Mouse (Mus musculus): Measurements from ENCODE around the gene Etfb. TPM values are rescaled to one million over a fixed set of nuclear protein-coding genes. Genes with fewer than 3 reads are reported as not detected.
"Not testable (repeated sequence)": the region's sequence is repeated elsewhere in the genome, so short reads cannot be mapped to it uniquely, and the experiment has no call there.

The Etfb gene
- polyA plus RNA-seq (2014; fragmentation: Nextera tagmentation; extraction: Ambion mirVana): 192 and 206 TPM in 2 replicates

DNA sequence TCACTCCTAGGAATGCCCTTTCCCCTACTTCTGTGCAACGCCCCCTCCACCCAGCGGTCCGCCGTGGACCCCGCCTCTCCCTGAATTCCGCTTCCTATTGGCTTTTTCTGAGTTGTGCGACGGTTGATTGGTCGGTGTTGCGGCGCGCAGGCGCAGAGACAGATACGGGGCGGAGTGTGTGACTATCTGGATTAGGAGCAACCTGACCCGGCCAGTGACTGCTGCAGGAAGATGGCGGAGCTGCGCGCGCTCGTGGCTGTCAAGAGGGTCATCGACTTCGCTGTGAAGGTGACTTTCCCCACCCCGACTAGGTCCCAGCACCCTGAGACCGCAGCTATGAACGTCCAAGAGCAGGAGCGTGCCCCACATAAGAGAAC is at the start of gene Etfb, which contains the start of gene Gm45233:
Etfb (plus strand) TSS at position 167 of the 377 bp plus-strand sequence.
Gm45233 (plus strand) TSS at position 212 of the 377 bp plus-strand sequence.
- Histone ChIP-seq H3K4me2 (replicated peaks; ENCODE audit: low read depth, low read length) (peak within 1 kb of the TSS; percentile 83), H3K4me3 (ENCODE audit: low read depth, low read length) (peak within 1 kb of the TSS; percentile 54), H3K36me3 (ENCODE audit: control insufficient read depth, insufficient read depth, low read length) (no peaks in the 10 kb centered on the region), H3K27ac (ENCODE audit: low read depth, low read length) (peak within 1 kb of the TSS; percentile 76), H3K27me3 (ENCODE audit: control insufficient read depth, insufficient read depth, low read length) (no peaks in the 10 kb centered on the region), H3K9me3 (ENCODE audit: control insufficient read depth, low read length) (no peaks in the 10 kb centered on the region), H3K9ac (ENCODE audit: low read depth, low read length) (peak within 1 kb of the TSS; percentile 73), H3K4me1 (replicated peaks; ENCODE audit: control insufficient read depth, insufficient read depth, low read length) (no peaks in the 10 kb centered on the region)
- WGBS: under 1% methylated on average over 27 of the region's 27 CpGs
- DNase-seq (ENCODE audit: low spot score) (peak; percentile 93), ATAC-seq (ENCODE audit: low FRiP score) (peak; percentile 97)

DNA sequence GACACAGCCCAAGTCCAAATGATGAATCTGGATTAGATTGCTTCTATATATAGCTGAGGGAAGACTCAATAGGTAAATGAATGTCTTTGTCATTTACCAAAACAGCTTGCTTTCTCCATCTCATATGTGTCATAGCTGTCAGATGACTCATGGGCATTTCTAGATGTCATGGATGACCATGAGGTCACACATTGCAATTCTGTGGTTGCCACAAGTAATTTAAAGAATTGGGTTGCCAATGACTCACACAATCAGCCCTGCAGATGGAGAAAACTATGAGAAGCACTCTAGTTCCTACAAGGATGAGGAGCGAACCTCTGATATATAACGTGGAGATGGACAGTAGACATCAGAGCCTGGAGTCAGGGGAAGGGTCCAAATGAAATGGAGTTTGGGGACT is 44.4 kb upstream of the Etfb start:
- Histone ChIP-seq H3K36me3 (ENCODE audit: control insufficient read depth, insufficient read depth, low read length) (no peaks in the 10 kb centered on the region), H3K27ac (ENCODE audit: low read depth, low read length) (no peak overlapping the region), H3K4me1 (replicated peaks; ENCODE audit: control insufficient read depth, insufficient read depth, low read length) (no peaks in the 10 kb centered on the region), H3K9me3 (ENCODE audit: control insufficient read depth, low read length) (no peaks in the 10 kb centered on the region), H3K4me2 (replicated peaks; ENCODE audit: low read depth, low read length) (no peak overlapping the region), H3K27me3 (ENCODE audit: control insufficient read depth, insufficient read depth, low read length) (no peaks in the 10 kb centered on the region), H3K9ac (ENCODE audit: low read depth, low read length) (no peak overlapping the region), H3K4me3 (ENCODE audit: low read depth, low read length) (no peak overlapping the region)
- DNase-seq (ENCODE audit: low spot score): no peak
- ATAC-seq (ENCODE audit: low FRiP score): no peak
- WGBS: 90% methylated on average over 2 of the region's 2 CpGs

DNA sequence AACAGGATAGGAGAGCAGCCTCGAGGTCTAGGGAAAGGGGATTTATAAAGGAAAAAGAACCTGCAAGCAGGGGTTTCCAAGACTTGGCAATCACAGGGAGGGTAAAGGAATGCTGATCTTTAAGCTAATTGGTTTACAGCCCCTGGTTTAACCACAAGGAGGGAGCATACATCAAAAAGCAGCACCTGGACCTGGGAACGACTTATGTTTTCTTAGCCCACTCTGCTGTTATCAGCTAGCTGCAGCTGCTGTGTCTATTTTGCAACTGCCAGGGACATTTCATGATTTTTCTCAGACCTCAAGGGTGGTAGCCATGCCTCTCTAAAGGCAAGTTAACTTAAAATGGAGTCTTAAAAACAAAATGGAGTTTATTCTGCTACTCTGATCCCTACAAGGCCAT is 41.2 kb upstream of the Etfb start:
- DNase-seq (ENCODE audit: low spot score): no peak
- no peak overlapping the region for H3K27ac ChIP-seq (ENCODE audit: low read depth, low read length)
- H3K4me1 ChIP-seq (replicated peaks; ENCODE audit: control insufficient read depth, insufficient read depth, low read length): no peaks in the 10 kb centered on the region
- no peak overlapping the region for H3K4me2 ChIP-seq (replicated peaks; ENCODE audit: low read depth, low read length)
- H3K9ac ChIP-seq (ENCODE audit: low read depth, low read length): no peak overlapping the region
- H3K4me3 ChIP-seq (ENCODE audit: low read depth, low read length): no peak overlapping the region
- no peaks in the 10 kb centered on the region for H3K36me3 ChIP-seq (ENCODE audit: control insufficient read depth, insufficient read depth, low read length)
- WGBS: 61% methylated on average over 2 of the region's 2 CpGs
- H3K27me3 ChIP-seq (ENCODE audit: control insufficient read depth, insufficient read depth, low read length): no peaks in the 10 kb centered on the region
- ATAC-seq (ENCODE audit: low FRiP score): no peak
- H3K9me3 ChIP-seq (ENCODE audit: control insufficient read depth, low read length): no peaks in the 10 kb centered on the region

DNA sequence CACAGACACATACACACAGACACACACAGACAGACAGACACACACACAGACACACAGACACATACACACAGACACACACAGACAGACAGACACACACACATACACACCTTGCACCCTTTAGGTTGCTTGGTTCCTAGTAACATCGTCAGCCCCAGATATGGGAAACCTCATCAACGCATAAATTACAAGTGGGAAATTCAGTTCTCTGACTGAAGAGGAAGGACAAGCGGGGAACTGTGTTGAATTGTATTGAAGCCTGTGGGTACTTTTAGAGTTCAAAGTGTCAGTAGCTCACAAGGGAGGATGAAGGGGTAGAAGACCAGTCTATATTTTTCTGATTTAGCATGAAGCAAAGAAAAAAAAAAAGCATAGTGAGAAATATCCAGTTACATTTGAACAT is 36.3 kb upstream of the Etfb start:
- Histone ChIP-seq H3K27me3 (ENCODE audit: control insufficient read depth, insufficient read depth, low read length) (no peaks in the 10 kb centered on the region), H3K4me3 (ENCODE audit: low read depth, low read length) (no peak overlapping the region), H3K27ac (ENCODE audit: low read depth, low read length) (no peak overlapping the region), H3K9me3 (ENCODE audit: control insufficient read depth, low read length) (no peaks in the 10 kb centered on the region), H3K4me2 (replicated peaks; ENCODE audit: low read depth, low read length) (no peak overlapping the region), H3K9ac (ENCODE audit: low read depth, low read length) (no peak overlapping the region), H3K36me3 (ENCODE audit: control insufficient read depth, insufficient read depth, low read length) (no peaks in the 10 kb centered on the region), H3K4me1 (replicated peaks; ENCODE audit: control insufficient read depth, insufficient read depth, low read length) (no peaks in the 10 kb centered on the region)
- ATAC-seq (ENCODE audit: low FRiP score) (no peak), DNase-seq (ENCODE audit: low spot score) (no peak)
- 91% methylated on average over 3 of the region's 3 CpGs for WGBS

DNA sequence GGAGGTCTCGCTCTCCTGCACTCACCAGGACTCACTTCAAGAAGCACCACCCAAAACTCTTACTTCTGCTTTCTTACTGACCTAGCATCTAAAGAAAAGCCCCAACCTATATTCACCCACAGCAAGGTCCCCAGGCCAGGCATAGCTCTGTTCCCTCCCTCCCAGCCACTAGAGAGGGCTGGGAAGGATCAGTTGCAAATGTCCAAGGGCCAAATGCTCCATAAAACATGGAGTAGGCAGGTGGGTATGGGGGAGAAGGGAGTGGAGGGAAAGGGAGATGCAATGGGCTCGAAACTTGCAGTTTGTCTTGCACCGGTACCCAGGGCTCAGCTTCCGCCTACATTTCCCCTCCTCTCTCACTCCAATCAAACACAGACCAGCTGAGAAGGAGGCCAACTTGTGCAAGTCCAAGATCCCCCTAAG is 35.7 kb upstream of the Etfb start, which contains the start of gene Siglecg:
Siglecg (plus strand) TSS at position 74 of the 423 bp plus-strand sequence.
- no peaks in the 10 kb centered on the region for H3K4me1 ChIP-seq (replicated peaks; ENCODE audit: control insufficient read depth, insufficient read depth, low read length)
- H3K27ac ChIP-seq (ENCODE audit: low read depth, low read length): no peak within 1 kb of the TSS
- DNase-seq (ENCODE audit: low spot score) (no peak), ATAC-seq (ENCODE audit: low FRiP score) (no peak)
- no peaks in the 10 kb centered on the region for H3K36me3 ChIP-seq (ENCODE audit: control insufficient read depth, insufficient read depth, low read length)
- H3K9me3 ChIP-seq (ENCODE audit: control insufficient read depth, low read length): no peaks in the 10 kb centered on the region
- no peak within 1 kb of the TSS for H3K4me3 ChIP-seq (ENCODE audit: low read depth, low read length)
- 89% methylated on average over 3 of the region's 4 CpGs for WGBS
- H3K4me2 ChIP-seq (replicated peaks; ENCODE audit: low read depth, low read length): no peak within 1 kb of the TSS
- H3K9ac ChIP-seq (ENCODE audit: low read depth, low read length): no peak within 1 kb of the TSS
- H3K27me3 ChIP-seq (ENCODE audit: control insufficient read depth, insufficient read depth, low read length): no peaks in the 10 kb centered on the region

DNA sequence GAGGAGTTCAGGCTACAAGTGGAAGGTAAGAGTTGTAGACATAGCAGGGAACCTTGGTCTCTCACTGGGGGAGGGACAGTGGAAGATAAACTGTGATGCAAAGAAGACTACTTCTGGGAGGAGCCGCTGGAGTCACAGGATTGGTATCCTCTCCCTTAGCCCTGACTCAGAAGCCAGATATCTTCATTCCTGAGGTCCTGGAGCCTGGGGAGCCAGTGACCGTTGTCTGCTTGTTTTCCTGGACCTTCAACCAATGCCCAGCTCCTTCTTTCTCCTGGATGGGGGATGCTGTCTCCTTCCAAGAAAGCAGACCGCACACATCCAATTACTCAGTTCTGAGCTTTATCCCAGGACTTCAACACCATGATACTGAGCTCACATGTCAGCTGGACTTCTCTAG is 34.8 kb upstream of the Etfb start:
- no peak for ATAC-seq (ENCODE audit: low FRiP score)
- 81% methylated on average over 3 of the region's 3 CpGs for WGBS
- no peaks in the 10 kb centered on the region for H3K4me1 ChIP-seq (replicated peaks; ENCODE audit: control insufficient read depth, insufficient read depth, low read length)
- H3K36me3 ChIP-seq (ENCODE audit: control insufficient read depth, insufficient read depth, low read length): no peaks in the 10 kb centered on the region
- no peaks in the 10 kb centered on the region for H3K27me3 ChIP-seq (ENCODE audit: control insufficient read depth, insufficient read depth, low read length)
- no peak overlapping the region for H3K27ac ChIP-seq (ENCODE audit: low read depth, low read length)
- H3K9ac ChIP-seq (ENCODE audit: low read depth, low read length): no peak overlapping the region
- H3K4me2 ChIP-seq (replicated peaks; ENCODE audit: low read depth, low read length): no peak overlapping the region
- no peak for DNase-seq (ENCODE audit: low spot score)
- no peak overlapping the region for H3K4me3 ChIP-seq (ENCODE audit: low read depth, low read length)
- H3K9me3 ChIP-seq (ENCODE audit: control insufficient read depth, low read length): no peaks in the 10 kb centered on the region

DNA sequence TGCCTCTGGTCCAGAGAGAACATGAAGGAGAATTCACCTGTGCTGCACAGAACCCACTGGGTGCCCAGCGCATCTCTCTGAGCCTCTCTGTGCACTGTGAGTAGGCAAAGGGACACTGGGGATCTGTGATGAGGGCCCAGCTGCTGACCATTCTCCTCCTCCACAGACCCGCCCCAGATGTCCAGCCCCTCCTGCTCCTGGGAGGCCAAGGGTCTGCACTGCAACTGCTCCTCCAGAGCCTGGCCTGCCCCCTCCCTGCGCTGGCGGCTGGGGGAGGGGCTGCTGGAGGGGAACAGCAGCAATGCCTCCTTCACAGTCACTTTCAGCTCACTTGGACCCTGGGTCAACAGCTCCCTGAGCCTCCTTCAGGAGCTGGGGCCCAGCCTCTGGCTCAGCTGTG is 32.2 kb upstream of the Etfb start:
- H3K4me1 ChIP-seq (replicated peaks; ENCODE audit: control insufficient read depth, insufficient read depth, low read length); H3K27ac ChIP-seq (ENCODE audit: low read depth, low read length): not testable (repeated sequence)
- 32% methylated on average over 4 of the region's 4 CpGs for WGBS

DNA sequence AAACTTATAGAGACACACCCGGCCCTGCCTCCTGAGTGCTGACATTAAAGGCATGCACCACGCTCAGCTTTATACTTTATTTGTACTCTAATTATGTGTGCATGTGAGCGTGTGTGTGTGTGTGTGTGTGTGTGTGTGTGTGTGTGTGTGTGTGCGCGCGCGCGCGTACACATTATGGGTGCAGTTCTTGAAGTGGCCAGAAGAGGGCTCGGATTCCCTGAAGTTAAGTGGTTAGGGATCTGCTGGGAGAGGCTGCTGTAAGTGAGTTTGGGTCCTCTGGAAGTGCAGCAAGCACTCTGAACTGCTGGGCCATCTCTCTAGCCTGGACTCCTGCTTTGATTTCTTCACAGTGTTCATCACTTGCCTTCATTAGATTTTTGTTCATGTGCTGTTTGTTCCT is 26.6 kb upstream of the Etfb start:
- Histone ChIP-seq H3K36me3 (ENCODE audit: control insufficient read depth, insufficient read depth, low read length) (no peaks in the 10 kb centered on the region), H3K4me3 (ENCODE audit: low read depth, low read length) (no peak overlapping the region), H3K27me3 (ENCODE audit: control insufficient read depth, insufficient read depth, low read length) (no peaks in the 10 kb centered on the region), H3K4me2 (replicated peaks; ENCODE audit: low read depth, low read length) (no peak overlapping the region), H3K4me1 (replicated peaks; ENCODE audit: control insufficient read depth, insufficient read depth, low read length) (no peaks in the 10 kb centered on the region), H3K9me3 (ENCODE audit: control insufficient read depth, low read length) (no peaks in the 10 kb centered on the region), H3K9ac (ENCODE audit: low read depth, low read length) (no peak overlapping the region), H3K27ac (ENCODE audit: low read depth, low read length) (no peak overlapping the region)
- DNase-seq (ENCODE audit: low spot score) (peak; percentile 3), ATAC-seq (ENCODE audit: low FRiP score) (no peak)
- WGBS: 82% methylated on average over 10 of the region's 10 CpGs

More for the DNA sequence above, 32.2 kb upstream of the Etfb start:
- not testable (repeated sequence) for H3K4me2 ChIP-seq (replicated peaks; ENCODE audit: low read depth, low read length); H3K36me3 ChIP-seq (ENCODE audit: control insufficient read depth, insufficient read depth, low read length); H3K9me3 ChIP-seq (ENCODE audit: control insufficient read depth, low read length); H3K4me3 ChIP-seq (ENCODE audit: low read depth, low read length); H3K27me3 ChIP-seq (ENCODE audit: control insufficient read depth, insufficient read depth, low read length); H3K9ac ChIP-seq (ENCODE audit: low read depth, low read length); DNase-seq (ENCODE audit: low spot score)
- ATAC-seq (ENCODE audit: low FRiP score): 0 out of 2 replicates have a peak, but pooled peaks have one; percentile 27

DNA sequence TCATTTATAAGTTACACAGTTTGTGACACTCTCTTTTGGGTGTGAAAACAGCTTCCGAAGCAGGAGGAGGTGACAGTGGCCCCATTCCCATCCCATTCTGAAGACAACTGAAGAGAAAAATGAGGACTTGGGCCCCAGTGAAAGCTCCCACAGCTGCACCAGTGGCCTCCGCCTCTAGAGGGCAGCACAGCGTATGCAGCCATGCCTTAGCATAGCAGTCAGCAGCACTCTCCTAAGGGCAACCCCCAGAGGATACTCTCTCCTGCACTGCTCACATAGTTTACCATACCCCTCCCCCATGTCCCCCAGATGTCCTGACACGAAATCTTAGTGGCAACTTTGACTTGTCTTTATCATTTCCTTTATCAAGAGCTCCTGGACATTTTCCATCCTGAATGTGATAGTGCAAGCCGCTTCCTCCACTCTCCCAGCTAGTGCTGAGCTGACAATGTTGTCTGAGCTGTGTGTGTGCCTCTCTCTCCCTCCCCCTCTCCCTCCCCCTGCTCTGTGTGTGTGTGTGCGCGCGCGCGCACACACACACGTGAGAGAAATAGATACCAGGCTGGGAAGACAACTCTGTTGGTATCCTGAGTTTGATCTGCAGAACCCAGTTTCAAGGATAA is 20.8 kb upstream of the Etfb start:
- H3K4me2 ChIP-seq (replicated peaks; ENCODE audit: low read depth, low read length): no peak overlapping the region; the same call in 1 of the 2 replicates
- H3K9ac ChIP-seq (ENCODE audit: low read depth, low read length): no peak overlapping the region
- no peak overlapping the region for H3K27ac ChIP-seq (ENCODE audit: low read depth, low read length)
- ATAC-seq (ENCODE audit: low FRiP score) (peak; percentile 89), DNase-seq (ENCODE audit: low spot score) (peak; percentile 90)
- H3K4me1 ChIP-seq (replicated peaks; ENCODE audit: control insufficient read depth, insufficient read depth, low read length): no peaks in the 10 kb centered on the region
- WGBS: 10% methylated on average over 11 of the region's 11 CpGs
- no peaks in the 10 kb centered on the region for H3K9me3 ChIP-seq (ENCODE audit: control insufficient read depth, low read length)
- H3K4me3 ChIP-seq (ENCODE audit: low read depth, low read length): no peak overlapping the region
- no peaks in the 10 kb centered on the region for H3K36me3 ChIP-seq (ENCODE audit: control insufficient read depth, insufficient read depth, low read length)
- H3K27me3 ChIP-seq (ENCODE audit: control insufficient read depth, insufficient read depth, low read length): no peaks in the 10 kb centered on the region
